Mouse (Mus musculus): ENCODE data around the gene Coro7.

DNA sequence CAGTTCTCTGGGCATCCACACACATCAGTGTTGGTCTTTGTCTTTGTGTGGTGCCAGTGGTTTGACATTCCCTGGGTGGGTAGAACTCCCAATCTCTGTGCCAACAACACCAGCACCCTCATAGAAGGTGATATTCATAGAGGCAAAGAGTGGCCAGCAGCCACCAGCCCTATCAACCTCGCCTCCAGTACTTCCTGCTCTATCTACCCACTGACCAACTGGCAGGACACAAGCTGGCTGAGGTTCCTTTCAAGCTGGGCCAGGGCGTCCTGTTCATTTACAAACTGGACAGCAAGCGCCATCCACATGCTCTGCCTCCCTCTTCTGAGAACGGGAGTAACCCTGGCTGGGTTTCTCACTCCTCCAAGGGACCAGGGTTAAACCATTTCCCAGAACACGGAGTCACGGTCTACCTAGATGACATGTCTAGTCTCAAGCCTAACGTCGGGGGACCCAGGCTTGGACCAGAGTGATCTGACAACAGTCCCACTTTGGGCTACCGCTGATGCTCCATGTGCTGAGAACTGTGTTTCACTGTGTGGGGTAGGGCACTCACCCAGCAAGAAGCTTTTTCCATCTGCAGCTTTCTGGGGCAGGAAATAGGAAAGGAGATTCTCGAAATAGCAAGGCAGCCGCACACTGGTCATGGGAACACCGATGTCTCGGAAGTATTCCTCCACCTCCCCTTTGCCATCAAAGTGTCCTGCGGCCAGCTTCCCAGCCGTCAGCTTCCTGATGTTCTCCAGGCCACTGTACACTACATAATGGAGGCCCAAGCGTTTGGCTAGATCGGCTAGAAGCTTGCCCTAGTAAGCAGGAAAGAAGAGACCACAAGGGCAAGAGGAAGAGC, 34.5 kb upstream of the Coro7 start:
- TF ChIP-seq ZC3H11A (IDR thresholded peaks at IDR 0.05; ENCODE audit: borderline replicate concordance, low read depth, low read length) (no peak), CHD2 (IDR thresholded peaks at IDR 0.05; ENCODE audit: low read depth, low read length) (no peak), HCFC1 (IDR thresholded peaks at IDR 0.05; ENCODE audit: borderline replicate concordance, insufficient read depth, low read length) (no peak)

Data from ES-E14 (cell line).